Mouse (Mus musculus): ENCODE results near the gene Olfr10. TPM values are rescaled to one million over a fixed set of nuclear protein-coding genes. Genes with fewer than 3 reads are reported as not detected.

Olfr10 gene
- not detected in 2 replicates for total RNA-seq (2023)

GRCm38 (mm10) chr11:49304441-49304840 is at the start of gene Olfr10:
Gene Olfr10, plus strand, starts transcription at chr11:49304741.

DNA sequence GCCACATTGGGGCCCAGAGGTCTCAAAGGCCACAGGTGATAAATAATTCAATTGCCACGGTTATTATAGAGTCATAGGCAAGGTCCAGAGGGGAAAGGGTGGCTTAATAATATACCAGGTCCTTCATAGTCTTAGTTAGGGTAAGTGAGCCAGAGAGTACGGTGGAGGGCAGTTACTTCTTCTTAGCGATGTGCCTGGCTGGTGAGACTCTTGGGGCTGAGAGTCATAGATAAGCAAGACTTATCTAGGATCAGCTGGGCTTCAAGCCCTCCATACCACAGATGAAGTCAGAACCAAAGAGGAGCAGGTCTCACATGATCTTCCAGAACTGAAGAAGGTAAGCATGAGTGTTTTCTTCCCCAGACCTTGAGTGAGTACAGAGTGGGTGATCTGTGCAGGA is 26.3 kb upstream of the Olfr10 start, which contains the start of gene Olfr1393:
Gene Olfr1393, plus strand, starts transcription at position 83 of the 400 bp plus-strand sequence.

GRCm38 (mm10) chr11:49284982-49285381 is 19.6 kb upstream of the Olfr10 start, which contains the start of gene Olfr1392:
Gene Olfr1392, plus strand, starts transcription at chr11:49285282.

DNA sequence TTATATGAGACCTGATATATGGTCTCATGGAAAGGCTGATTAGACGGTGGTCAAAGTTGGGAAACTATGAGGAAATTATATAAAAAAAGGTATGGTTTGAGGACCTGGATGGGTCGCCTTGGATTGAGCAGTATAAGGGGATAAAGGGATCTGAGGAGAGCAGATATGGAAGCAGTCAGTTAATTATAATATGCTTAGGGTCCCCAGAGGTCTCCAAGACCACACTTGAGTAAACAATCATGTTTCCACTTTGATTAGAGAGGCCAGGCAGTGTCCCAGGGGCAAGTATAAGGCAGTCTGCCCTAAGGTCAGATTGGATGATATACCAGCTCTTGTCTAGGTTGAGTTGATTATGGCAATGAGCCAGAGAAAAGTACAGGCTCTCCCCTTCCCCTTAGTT is 17.9 kb downstream of the Olfr10 start, which contains the start of gene Olfr1391:
Gene Olfr1391, plus strand, starts transcription at position 301 of the 400 bp plus-strand sequence.

GRCm38 (mm10) chr11:49334888-49335287 is 30.3 kb downstream of the Olfr10 start, which contains the start of gene Olfr1390:
Gene Olfr1390, plus strand, starts transcription at chr11:49335188.

Other genes starting within 250 kb of the Olfr10 start
- gene Tgtp2, start 240.5 kb upstream of the Olfr10 start, total RNA-seq (2023) = 0.25 and 0.52 TPM in 2 replicates
- 7.0 and 11.5 TPM in 2 replicates for gene Ifi47, start 228.2 kb upstream of the Olfr10 start, total RNA-seq (2023)
- not detected in 2 replicates for gene Olfr1396, start 189.9 kb upstream of the Olfr10 start, total RNA-seq (2023)
- not detected in 2 replicates for gene Olfr1395, start 162.5 kb upstream of the Olfr10 start, total RNA-seq (2023)
- gene Olfr1394, start 150.4 kb upstream of the Olfr10 start, total RNA-seq (2023) = not detected in 2 replicates
- 1.6 and 2.3 TPM in 2 replicates for gene Btnl9, start 117.6 kb upstream of the Olfr10 start, total RNA-seq (2023)
- 60.9 and 83.2 TPM in 2 replicates for gene Zfp62, start 101.4 kb upstream of the Olfr10 start, total RNA-seq (2023)
- gene Mgat1, start 60.5 kb upstream of the Olfr10 start, total RNA-seq (2023) = 58.0 and 75.5 TPM in 2 replicates
- 0.32 TPM in 1 of 2 replicates, not detected in the other for gene Olfr1393, start 26.4 kb upstream of the Olfr10 start, total RNA-seq (2023)
- gene Olfr1392, start 19.5 kb upstream of the Olfr10 start, total RNA-seq (2023) = not detected in 2 replicates
- not detected in 2 replicates for gene Olfr1391, start 18.0 kb downstream of the Olfr10 start, total RNA-seq (2023)
- gene Olfr1390, start 30.4 kb downstream of the Olfr10 start, total RNA-seq (2023) = not detected in 2 replicates
- gene Olfr1389, start 118.3 kb downstream of the Olfr10 start, total RNA-seq (2023) = not detected in 2 replicates
- 0.16 TPM in 2 replicates for gene Olfr1388, start 131.9 kb downstream of the Olfr10 start, total RNA-seq (2023)
- not detected in 2 replicates for gene Olfr1387, start 150.6 kb downstream of the Olfr10 start, total RNA-seq (2023)
- gene Olfr1386, start 160.3 kb downstream of the Olfr10 start, total RNA-seq (2023) = not detected in 2 replicates
- gene Olfr1385, start 184.3 kb downstream of the Olfr10 start, total RNA-seq (2023) = not detected in 2 replicates
- not detected in 2 replicates for gene Olfr1384, start 202.0 kb downstream of the Olfr10 start, total RNA-seq (2023)
- not detected in 2 replicates for gene Olfr1383, start 214.9 kb downstream of the Olfr10 start, total RNA-seq (2023)
- gene Olfr1382, start 223.5 kb downstream of the Olfr10 start, total RNA-seq (2023) = not detected in 2 replicates
- gene Olfr1381, start 238.7 kb downstream of the Olfr10 start, total RNA-seq (2023) = not detected in 2 replicates